Mouse (Mus musculus) cerebellum, adult (tissue): Measurements from ENCODE around the gene Gm10647.

ENCODE experiments used
- ATAC-seq: cut with Nextera tagmentation; 2 replicates; pipeline ENCODE4 v1.9.2; 2017; ENCODE audit warnings: mild to moderate bottlenecking, moderate library complexity, mixed read lengths; ENCODE audit not compliant: insufficient number of reproducible peaks, low FRiP score, low TSS enrichment

Gm10647 gene

GRCm38 (mm10) chr9:66835097-66835480 is 38.2 kb downstream of the Gm10647 start:
- no peak for ATAC-seq

GRCm38 (mm10) chr9:66846822-66847221 is 50.0 kb downstream of the Gm10647 start:
- no peak for ATAC-seq
